In the genomic region with DNA sequence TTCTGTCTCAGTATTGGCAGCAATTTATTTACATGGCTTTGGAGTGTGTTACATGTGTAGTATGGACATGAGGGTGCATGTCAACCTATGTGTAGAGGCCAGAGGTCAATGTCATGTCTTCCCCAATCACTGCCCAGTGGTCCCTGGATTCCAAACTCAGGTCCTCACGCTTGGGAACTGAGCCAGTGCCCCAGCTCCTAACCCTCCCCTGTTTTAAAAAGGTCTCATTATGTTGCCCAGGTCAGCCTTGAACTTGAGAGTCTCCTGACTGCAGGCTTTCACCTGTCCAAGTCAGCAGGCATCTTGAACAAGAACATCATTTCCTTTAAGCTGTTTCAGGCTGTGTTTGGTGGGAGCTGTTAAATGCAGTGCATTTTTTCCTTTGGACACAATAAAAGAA, we compare ENCODE assay signal across 9 mouse cellular contexts. TPM values are rescaled to one million over a fixed set of nuclear protein-coding genes. Genes with fewer than 3 reads are reported as not detected.
DNase-seq lines count a peak whose midpoint lies in the region; ATAC-seq and TF ChIP-seq lines count a peak whose summit lies in the region.
"Had no signal": no experiment of that assay in that cellular context is flagged by ENCODE, and none has a peak within 500 bp of the region (broad histone marks: within the 10 kb centered on the region; RNA-seq: fewer than 3 reads in every experiment).

No protein-coding gene starts in this region.

- H3K4me1 ChIP-seq in heart, postnatal 0 days (ENCODE audit: control insufficient read depth, insufficient read depth): peaks cover 49% of the 10 kb centered on the region
- H3K4me1 ChIP-seq in brown adipose tissue, adult 24 weeks (ENCODE audit: control insufficient read depth, insufficient read depth, insufficient read length, low read length): peaks cover 31% of the 10 kb centered on the region
- peaks cover 18% of the 10 kb centered on the region for H3K4me1 ChIP-seq in embryonic facial prominence, embryonic 13.5 days
- H3K4me1 ChIP-seq in liver, embryonic 16.5 days (ENCODE audit: control insufficient read depth, low read depth, low read length): peaks cover 36% of the 10 kb centered on the region

- intact Hi-C loops in heart, postnatal 25 days (cut with DNase I): no loop called here

- ATAC-seq in heart, postnatal 0 days (ENCODE audit: insufficient read depth, low read depth): no peak
- no peak for ATAC-seq in embryonic facial prominence, embryonic 13.5 days (ENCODE audit: insufficient number of reproducible peaks, insufficient read depth, low FRiP score, low TSS enrichment, low read depth)
- no peak for ATAC-seq in liver, embryonic 16.5 days (ENCODE audit: low read depth)
- ATAC-seq in megakaryocyte-erythroid progenitor cell, adult 5-6 weeks (replicated peaks; ENCODE audit: low FRiP score, low TSS enrichment, poor library complexity, severe bottlenecking): no peak

- TF ChIP-seq EP300 in heart, postnatal 0 days (IDR thresholded peaks at IDR 0.05; ENCODE audit: low read depth): no peak

- H3K4me3 ChIP-seq in heart, postnatal 0 days (ENCODE audit: low read depth, low read length): no peak overlapping the region
- H3K4me3 ChIP-seq in brown adipose tissue, adult 24 weeks (ENCODE audit: insufficient read depth, low read depth, low read length): no peak overlapping the region
- no peak overlapping the region for H3K4me3 ChIP-seq in embryonic facial prominence, embryonic 13.5 days
- H3K4me3 ChIP-seq in liver, embryonic 16.5 days (ENCODE audit: low read depth, low read length): no peak overlapping the region; the same call in 1 of the 2 replicates

- H3K27ac ChIP-seq in heart, postnatal 0 days (ENCODE audit: low read depth): peak overlapping the region; percentile 88
- H3K27ac ChIP-seq in brown adipose tissue, adult 24 weeks (replicated peaks; ENCODE audit: low read depth, low read length): peak overlapping the region; percentile 71
- no peak overlapping the region for H3K27ac ChIP-seq in embryonic facial prominence, embryonic 13.5 days
- H3K27ac ChIP-seq in liver, embryonic 16.5 days (ENCODE audit: low read length): peak overlapping the region; percentile 13; the same call in 1 of the 2 replicates

- WGBS in heart, postnatal 0 days: 94% methylated on average over 1 of the region's 1 CpGs
- WGBS in embryonic facial prominence, embryonic 13.5 days: 89% methylated on average over 1 of the region's 1 CpGs
- WGBS in liver, embryonic 16.5 days (ENCODE audit: insufficient replicate concordance): 82% methylated on average over 1 of the region's 1 CpGs

- DNase-seq in heart, postnatal 0 days (ENCODE audit: low spot score): no peak
- DNase-seq in heart, postnatal 25 days (ENCODE audit: low spot score): no peak
- DNase-seq in spleen, adult 12 weeks (ENCODE audit: low spot score): no peak
- no peak for DNase-seq in adrenal gland, adult 8-10 months

- no peak for TF ChIP-seq CTCF in heart, postnatal 0 days (IDR thresholded peaks at IDR 0.05; ENCODE audit: low read depth)

- H3K27me3 ChIP-seq in heart, postnatal 0 days (ENCODE audit: control insufficient read depth, insufficient read depth, low read length): no peaks in the 10 kb centered on the region
- H3K27me3 ChIP-seq in embryonic facial prominence, embryonic 13.5 days: no peaks in the 10 kb centered on the region
- no peaks in the 10 kb centered on the region for H3K27me3 ChIP-seq in liver, embryonic 16.5 days (ENCODE audit: control insufficient read depth, insufficient read depth, low read depth, low read length)

- peaks cover 4% of the 10 kb centered on the region; the same call in 1 of the 2 replicates for H3K36me3 ChIP-seq in heart, postnatal 0 days (replicated peaks; ENCODE audit: control insufficient read depth, insufficient read depth, low read length)
- H3K36me3 ChIP-seq in embryonic facial prominence, embryonic 13.5 days: 0 out of 2 replicates have a peak, but pooled peaks cover 2% of the 10 kb centered on the region
- H3K36me3 ChIP-seq in liver, embryonic 16.5 days (ENCODE audit: control insufficient read depth, insufficient read depth): no peaks in the 10 kb centered on the region

- peak overlapping the region; percentile 67; the same call in 1 of the 2 replicates for H3K4me2 ChIP-seq in heart, postnatal 0 days (ENCODE audit: low read depth, low read length)
- peak overlapping the region; percentile 66 for H3K4me2 ChIP-seq in embryonic facial prominence, embryonic 13.5 days
- peak overlapping the region; percentile 70 for H3K4me2 ChIP-seq in liver, embryonic 16.5 days (ENCODE audit: low read depth, low read length)

- H3K9me3 ChIP-seq in heart, postnatal 0 days (replicated peaks; ENCODE audit: control insufficient read depth, low read length): no peaks in the 10 kb centered on the region
- no peaks in the 10 kb centered on the region for H3K9me3 ChIP-seq in embryonic facial prominence, embryonic 13.5 days
- no peaks in the 10 kb centered on the region for H3K9me3 ChIP-seq in liver, embryonic 16.5 days (replicated peaks; ENCODE audit: control insufficient read depth, low read length)

- H3K9ac ChIP-seq in heart, postnatal 0 days (replicated peaks; ENCODE audit: low read depth, low read length): no peak overlapping the region
- no peak overlapping the region for H3K9ac ChIP-seq in embryonic facial prominence, embryonic 13.5 days
- H3K9ac ChIP-seq in liver, embryonic 16.5 days (ENCODE audit: low read depth, low read length): peak overlapping the region; percentile 63

RNA-seq across cellular contexts. Expression of gene Prnp, which starts 0.8 kb away (rescaled TPM):
- 139 and 157 TPM in 2 replicates for total RNA-seq in heart, postnatal 0 days (2014; rRNA removed; ENCODE audit: low replicate concordance)
- 90.6 and 91.7 TPM in 2 replicates for polyA plus RNA-seq in heart, postnatal 0 days (2015; fragmentation: Nextera tagmentation; extraction: Ambion mirVana)
- total RNA-seq in heart, postnatal 25 days (2021): 10 to 100 TPM; 89.2 to 90.0 TPM
- polyA plus RNA-seq in brown adipose tissue, adult 24 weeks (2012; ENCODE audit: insufficient read depth, insufficient read length, missing spikeins): 105 and 119 TPM in 2 replicates
- polyA plus RNA-seq in embryonic facial prominence, embryonic 13.5 days (2015; fragmentation: Nextera tagmentation; extraction: Ambion mirVana): 66.4 and 68.5 TPM in 2 replicates
- 27.7 and 29.3 TPM in 2 replicates for polyA plus RNA-seq in liver, embryonic 16.5 days (2015; fragmentation: Nextera tagmentation; extraction: Ambion mirVana)
- total RNA-seq in adrenal gland, adult 8-10 months (2022): 100 to 1,000 TPM in 3 of 4 experiments, 10 to 100 TPM in 1; 98.3 to 196 (median 146) TPM
- 7.6 and 8.8 TPM in 2 replicates for total RNA-seq in megakaryocyte-erythroid progenitor cell, adult 5-6 weeks (2014; fragmentation: Nextera tagmentation)
- total RNA-seq in megakaryocyte-erythroid progenitor cell, adult 5-6 weeks (2017): 14.2 and 14.3 TPM in 2 replicates

RNA-seq across cellular contexts. Expression of gene Prn, which starts 0.9 kb away (rescaled TPM):
- not detected in 2 replicates for total RNA-seq in heart, postnatal 0 days (2014; rRNA removed; ENCODE audit: low replicate concordance)
- not detected in 2 replicates for polyA plus RNA-seq in heart, postnatal 0 days (2015; fragmentation: Nextera tagmentation; extraction: Ambion mirVana)
- 1 to 10 TPM; 1.9 to 2.5 TPM for total RNA-seq in heart, postnatal 25 days (2021)
- polyA plus RNA-seq in brown adipose tissue, adult 24 weeks (2012; ENCODE audit: insufficient read depth, insufficient read length, missing spikeins): not detected in 2 replicates
- polyA plus RNA-seq in embryonic facial prominence, embryonic 13.5 days (2015; fragmentation: Nextera tagmentation; extraction: Ambion mirVana): 0.35 TPM in 1 of 2 replicates, not detected in the other
- polyA plus RNA-seq in liver, embryonic 16.5 days (2015; fragmentation: Nextera tagmentation; extraction: Ambion mirVana): not detected in 2 replicates
- total RNA-seq in adrenal gland, adult 8-10 months (2022): not detected
- not detected in 2 replicates for total RNA-seq in megakaryocyte-erythroid progenitor cell, adult 5-6 weeks (2014; fragmentation: Nextera tagmentation)
- total RNA-seq in megakaryocyte-erythroid progenitor cell, adult 5-6 weeks (2017): not detected in 2 replicates
- polyA plus RNA-seq: gonadal fat pad, adult 2 months had no signal

RNA-seq across cellular contexts. Expression of gene Prnd, which starts 41.8 kb away (rescaled TPM):
- total RNA-seq in heart, postnatal 0 days (2014; rRNA removed; ENCODE audit: low replicate concordance): 8.1 and 9.5 TPM in 2 replicates
- polyA plus RNA-seq in heart, postnatal 0 days (2015; fragmentation: Nextera tagmentation; extraction: Ambion mirVana): 16.6 and 18.6 TPM in 2 replicates
- 1 to 10 TPM; 1.4 to 2.0 TPM for total RNA-seq in heart, postnatal 25 days (2021)
- 0.58 and 0.71 TPM in 2 replicates for polyA plus RNA-seq in brown adipose tissue, adult 24 weeks (2012; ENCODE audit: insufficient read depth, insufficient read length, missing spikeins)
- polyA plus RNA-seq in embryonic facial prominence, embryonic 13.5 days (2015; fragmentation: Nextera tagmentation; extraction: Ambion mirVana): 32.2 and 40.3 TPM in 2 replicates
- polyA plus RNA-seq in liver, embryonic 16.5 days (2015; fragmentation: Nextera tagmentation; extraction: Ambion mirVana): 0.25 and 0.54 TPM in 2 replicates
- total RNA-seq in adrenal gland, adult 8-10 months (2022): 1 to 10 TPM in 1 of 4 experiments, under 1 TPM in 3; 0.29 to 1.1 (median 0.62) TPM
- not detected in 2 replicates for total RNA-seq in megakaryocyte-erythroid progenitor cell, adult 5-6 weeks (2014; fragmentation: Nextera tagmentation)
- total RNA-seq in megakaryocyte-erythroid progenitor cell, adult 5-6 weeks (2017): not detected in 2 replicates

RNA-seq across cellular contexts. Expression of gene Erv3, which starts 49.4 kb away (rescaled TPM):
- total RNA-seq in heart, postnatal 0 days (2014; rRNA removed; ENCODE audit: low replicate concordance): not detected in 2 replicates
- polyA plus RNA-seq in heart, postnatal 0 days (2015; fragmentation: Nextera tagmentation; extraction: Ambion mirVana): not detected in 2 replicates
- total RNA-seq in heart, postnatal 25 days (2021): not detected
- polyA plus RNA-seq in brown adipose tissue, adult 24 weeks (2012; ENCODE audit: insufficient read depth, insufficient read length, missing spikeins): not detected in 2 replicates
- polyA plus RNA-seq in embryonic facial prominence, embryonic 13.5 days (2015; fragmentation: Nextera tagmentation; extraction: Ambion mirVana): not detected in 2 replicates
- not detected in 2 replicates for polyA plus RNA-seq in liver, embryonic 16.5 days (2015; fragmentation: Nextera tagmentation; extraction: Ambion mirVana)
- total RNA-seq in adrenal gland, adult 8-10 months (2022): not detected
- total RNA-seq in megakaryocyte-erythroid progenitor cell, adult 5-6 weeks (2014; fragmentation: Nextera tagmentation): not detected in 2 replicates
- not detected in 2 replicates for total RNA-seq in megakaryocyte-erythroid progenitor cell, adult 5-6 weeks (2017)
